7 mouse cellular contexts compared by ENCODE assay signal in genomic region chr4:153679151-153679550, GRCm38 (mm10).
A peak's percentile ranks its signal among the peaks of the same experiment; 100 is the strongest.
DNase-seq lines count a peak whose midpoint lies in the region.

No protein-coding gene starts in this region.

- peak; percentile 36 for DNase-seq in kidney, postnatal 14 days
- DNase-seq in kidney, adult 18-20 months = no peak
- DNase-seq in testis, postnatal 10 days (ENCODE audit: low spot score) = peak; percentile 81
- DNase-seq in testis, postnatal 14 days (ENCODE audit: low spot score) = no peak
- DNase-seq in embryo, embryonic 11.5 days (ENCODE audit: low read depth, low spot score) = peak; percentile 62
- DNase-seq in retina, postnatal 1 day = peak; percentile 47
- DNase-seq in thymus, postnatal 36 days = no peak

Comparison
In these comparisons a context has a peak if more than half of its experiments do, and no peak if none do; other contexts are left out.
1. DNase-seq: peak in kidney, postnatal 14 days (single experiment), testis, postnatal 10 days (single experiment), embryo, embryonic 11.5 days (single experiment) and retina, postnatal 1 day (single experiment); none in kidney, adult 18-20 months (single experiment), testis, postnatal 14 days (single experiment) and thymus, postnatal 36 days (0 of 2).